Mouse (Mus musculus) left cerebral cortex, adult 8-10 months (tissue): ENCODE data around the gene Gclm. TPM values are rescaled to one million over a fixed set of nuclear protein-coding genes. Genes with fewer than 3 reads are reported as not detected.

Source experiments
- DNase-seq, 2 experiments: peaks; one replicate each; pipeline ENCODE4 v3.0.0; 2022; ENCODE audit warnings: low spot score in 2 of 2
- total RNA-seq, 4 experiments: library from RNA; stranded (reverse); gene quantifications; 2 replicates each; pipeline ENCODE4 v1.2.4; 2022

The Gclm gene
- total RNA-seq, 4 experiments from 2014 or later: 82.3 to 105 (median 88.4) TPM

- peak; percentile 81 to 95 for DNase-seq
These were observed 47.2 kb downstream of the Gclm start for GRCm38 (mm10) chr3:122292300-122293222.

- DNase-seq: peak; percentile 52 to 68
These were observed 48.0 kb downstream of the Gclm start for GRCm38 (mm10) chr3:122293223-122293953.

- peak; percentile 81 to 95 for DNase-seq
These were observed 48.8 kb downstream of the Gclm start, which contains the start of gene Bcar3 for GRCm38 (mm10) chr3:122293954-122294850. TSS of gene Bcar3 (plus strand) at chr3:122294136.

GRCm38 (mm10) chr3:122295511-122295910 lies 50.2 kb downstream of the Gclm start:
- DNase-seq: peak in 1 of 2 experiments; percentile 59

GRCm38 (mm10) chr3:122296979-122297378 lies 51.6 kb downstream of the Gclm start:
- no peak for DNase-seq

- peak; percentile 45 to 76 for DNase-seq
These were observed 55.9 kb downstream of the Gclm start for GRCm38 (mm10) chr3:122300983-122301919.

- DNase-seq: no peak
These were observed 59.2 kb downstream of the Gclm start for GRCm38 (mm10) chr3:122304560-122304959.

GRCm38 (mm10) chr3:122307894-122308671 lies 62.7 kb downstream of the Gclm start:
- no peak for DNase-seq

GRCm38 (mm10) chr3:122308981-122309380 lies 63.6 kb downstream of the Gclm start:
- no peak for DNase-seq

GRCm38 (mm10) chr3:122312078-122312477 lies 66.7 kb downstream of the Gclm start:
- DNase-seq: peak in 1 of 2 experiments; percentile 91

GRCm38 (mm10) chr3:122312936-122313629 lies 67.7 kb downstream of the Gclm start:
- no peak for DNase-seq

- no peak for DNase-seq
These were observed 68.6 kb downstream of the Gclm start for GRCm38 (mm10) chr3:122313936-122314335.

- no peak for DNase-seq
These were observed 71.3 kb downstream of the Gclm start for GRCm38 (mm10) chr3:122316621-122317020.

- no peak for DNase-seq
These were observed 72.0 kb downstream of the Gclm start for GRCm38 (mm10) chr3:122317339-122317738.
